Comparison of ENCODE assay signal across 9 mouse cellular contexts in the genomic region with DNA sequence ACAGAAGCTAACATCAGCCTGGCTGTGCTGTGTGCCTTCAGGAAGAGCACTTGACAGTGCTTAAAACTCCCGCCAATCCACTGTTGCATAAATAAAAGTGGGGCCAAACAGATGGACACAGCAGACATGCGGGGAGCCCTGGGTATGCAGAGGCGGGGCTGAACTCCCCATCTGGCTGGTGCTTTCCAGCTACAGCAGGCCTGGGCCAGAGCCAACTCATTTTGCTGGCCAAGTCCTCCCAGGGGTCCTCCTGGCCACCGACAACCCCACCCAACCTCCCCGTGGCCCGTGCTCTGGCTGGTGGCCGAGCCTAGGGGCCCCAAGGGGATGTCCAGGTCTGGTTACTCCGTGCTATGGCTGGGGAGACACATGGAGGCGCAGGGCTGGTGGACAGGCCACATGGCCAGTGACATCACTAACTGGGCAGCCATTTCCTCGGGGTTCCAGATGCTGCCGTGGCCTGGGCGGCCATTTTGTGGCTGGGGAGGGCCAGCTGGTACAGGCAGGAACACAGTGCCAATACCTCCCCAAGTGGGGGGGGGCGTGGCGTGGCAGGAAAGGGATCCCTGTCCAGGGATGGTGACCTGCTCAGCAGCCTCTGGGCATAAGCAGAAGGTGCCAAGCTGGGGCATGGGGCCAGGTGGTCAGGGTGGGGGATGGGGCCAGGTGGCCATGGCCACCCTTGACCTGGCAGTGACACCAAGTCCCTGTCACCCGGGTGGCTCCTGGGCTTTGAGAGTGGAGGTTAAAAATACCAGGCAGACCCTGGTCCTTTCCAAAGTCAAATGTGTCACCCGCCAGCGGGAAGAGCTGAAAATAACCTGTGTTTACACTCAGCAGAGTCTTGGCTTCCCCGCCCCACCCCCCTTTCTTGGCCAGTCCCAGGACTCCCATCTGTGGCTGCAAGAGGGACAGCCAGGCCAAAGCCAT. TPM values are rescaled to one million over a fixed set of nuclear protein-coding genes. Genes with fewer than 3 reads are reported as not detected.
DNase-seq lines count a peak whose midpoint lies in the region; ATAC-seq and TF ChIP-seq lines count a peak whose summit lies in the region.
"Had no signal": no experiment of that assay in that cellular context is flagged by ENCODE, and none has a peak within 500 bp of the region (broad histone marks: within the 10 kb centered on the region; RNA-seq: fewer than 3 reads in every experiment).

No protein-coding gene starts in this region.

- peak; percentile 87 for TF ChIP-seq EP300 in heart, postnatal 0 days (IDR thresholded peaks at IDR 0.05; ENCODE audit: low read depth)
- TF ChIP-seq EP300 in lung, postnatal 0 days (IDR thresholded peaks at IDR 0.05), result 0 out of 2 replicates have a peak, but pooled peaks have one; percentile 6

- H3K9ac ChIP-seq in heart, postnatal 0 days (replicated peaks; ENCODE audit: low read depth, low read length), result 0 out of 2 replicates have a peak overlapping the region, but pooled peaks have one; percentile 8
- H3K9ac ChIP-seq in lung, postnatal 0 days (replicated peaks; ENCODE audit: low read depth), result no peak overlapping the region

- no peaks in the 10 kb centered on the region for H3K27me3 ChIP-seq in spleen, adult 2 months (ENCODE audit: control insufficient read depth, insufficient read depth, low read length)
- no peaks in the 10 kb centered on the region for H3K27me3 ChIP-seq in heart, postnatal 0 days (ENCODE audit: control insufficient read depth, insufficient read depth, low read length)
- no peaks in the 10 kb centered on the region for H3K27me3 ChIP-seq in lung, postnatal 0 days (replicated peaks; ENCODE audit: insufficient read depth, low read length)
- H3K27me3 ChIP-seq: Patski had no signal

- H3K36me3 ChIP-seq in spleen, adult 2 months (ENCODE audit: control insufficient read depth, insufficient read depth, low read length), result peaks cover 3% of the 10 kb centered on the region; the same call in 1 of the 2 replicates
- H3K36me3 ChIP-seq in heart, postnatal 0 days (replicated peaks; ENCODE audit: control insufficient read depth, insufficient read depth, low read length), result peaks cover 15% of the 10 kb centered on the region
- H3K36me3 ChIP-seq in lung, postnatal 0 days (ENCODE audit: insufficient read depth, low read length), result no peaks in the 10 kb centered on the region

- no peak for TF ChIP-seq CTCF in spleen, adult 2 months (IDR thresholded peaks at IDR 0.05; ENCODE audit: extremely low read depth, insufficient read depth, insufficient read length, insufficient replicate concordance)
- no peak for TF ChIP-seq CTCF in embryonic fibroblast, embryonic 13.5 days (IDR thresholded peaks at IDR 0.05; ENCODE audit: borderline replicate concordance, insufficient read depth, low read length)
- TF ChIP-seq CTCF in heart, postnatal 0 days (IDR thresholded peaks at IDR 0.05; ENCODE audit: low read depth), result no peak
- TF ChIP-seq CTCF in lung, postnatal 0 days (IDR thresholded peaks at IDR 0.05), result no peak

- TF ChIP-seq POLR2A in spleen, adult 2 months (IDR thresholded peaks at IDR 0.05; ENCODE audit: low read depth, low read length), result no peak
- no peak for TF ChIP-seq POLR2A in embryonic fibroblast, embryonic 13.5 days (IDR thresholded peaks at IDR 0.05; ENCODE audit: low read depth, low read length)

- 77% methylated on average over 18 of the region's 18 CpGs for WGBS in spleen, adult 2 months
- 13% methylated on average over 18 of the region's 18 CpGs for WGBS in heart, postnatal 0 days
- 23% methylated on average over 16 of the region's 18 CpGs for WGBS in lung, postnatal 0 days

- H3K4me3 ChIP-seq in spleen, adult 2 months (ENCODE audit: extremely low read depth, insufficient read depth, insufficient read length), result no peak overlapping the region
- no peak overlapping the region for H3K4me3 ChIP-seq in embryonic fibroblast, embryonic 13.5 days (ENCODE audit: insufficient read depth, low read length)
- H3K4me3 ChIP-seq in heart, postnatal 0 days (ENCODE audit: low read depth, low read length), result no peak overlapping the region
- H3K4me3 ChIP-seq in lung, postnatal 0 days (ENCODE audit: low read depth, low read length), result no peak overlapping the region

- H3K4me1 ChIP-seq in spleen, adult 2 months (ENCODE audit: control insufficient read depth, insufficient read depth, insufficient read length), result peaks cover 23% of the 10 kb centered on the region; the same call in 1 of the 2 replicates
- peaks cover 41% of the 10 kb centered on the region for H3K4me1 ChIP-seq in embryonic fibroblast, embryonic 13.5 days (ENCODE audit: control insufficient read depth, insufficient read depth, low read length)
- H3K4me1 ChIP-seq in heart, postnatal 0 days (ENCODE audit: control insufficient read depth, insufficient read depth), result peaks cover 83% of the 10 kb centered on the region
- H3K4me1 ChIP-seq in lung, postnatal 0 days (ENCODE audit: insufficient read depth, low read depth, low read length), result peaks cover 66% of the 10 kb centered on the region

- ATAC-seq in heart, postnatal 0 days (ENCODE audit: insufficient read depth, low read depth), result peak; percentile 55
- peak; percentile 11 for ATAC-seq in lung, postnatal 0 days
- ATAC-seq: Patski had no signal

- H3K4me2 ChIP-seq in heart, postnatal 0 days (ENCODE audit: low read depth, low read length), result peak overlapping the region; percentile 33
- H3K4me2 ChIP-seq in lung, postnatal 0 days (replicated peaks; ENCODE audit: low read depth, low read length), result peak overlapping the region; percentile 33

- peak overlapping the region; percentile 43; the same call in 1 of the 2 replicates for H3K27ac ChIP-seq in spleen, adult 2 months (ENCODE audit: insufficient read depth, low read length)
- H3K27ac ChIP-seq in embryonic fibroblast, embryonic 13.5 days (ENCODE audit: insufficient read depth, low read length), result peak overlapping the region; percentile 45
- peak overlapping the region; percentile 97 for H3K27ac ChIP-seq in heart, postnatal 0 days (ENCODE audit: low read depth)
- peak overlapping the region; percentile 89 for H3K27ac ChIP-seq in lung, postnatal 0 days (ENCODE audit: low read length)

- no peak for DNase-seq in spleen, adult 2 months (ENCODE audit: low read depth in 1 of 2, low spot score in 2 of 2)
- DNase-seq in spleen, postnatal 4 days (ENCODE audit: low spot score in 2 of 2), result no peak
- DNase-seq in heart, postnatal 0 days (ENCODE audit: low spot score), result peak; percentile 84
- peak; percentile 87 to 95 for DNase-seq in kidney, postnatal 25 days
- peak; percentile 76 for DNase-seq in lung, postnatal 0 days (ENCODE audit: low spot score)
- DNase-seq in right cerebral cortex, postnatal 36 days (ENCODE audit: low spot score in 2 of 2), result peak; percentile 65
- DNase-seq in B cell, adult 2 months, result no peak

- no peaks in the 10 kb centered on the region for H3K9me3 ChIP-seq in heart, postnatal 0 days (replicated peaks; ENCODE audit: control insufficient read depth, low read length)
- H3K9me3 ChIP-seq in lung, postnatal 0 days (ENCODE audit: low read length), result no peaks in the 10 kb centered on the region

RNA-seq across cellular contexts. Expression of a gene that starts 18.9 kb away (rescaled TPM):
- polyA plus RNA-seq in spleen, adult 2 months (2012; rRNA removed), result 18.3 and 22.9 TPM in 2 replicates
- polyA plus RNA-seq in embryonic fibroblast, embryonic 13.5 days (2011; ENCODE audit: insufficient read length, low read depth, missing spikeins), result 0.58 and 2.2 TPM in 2 replicates
- total RNA-seq in heart, postnatal 0 days (2014; rRNA removed; ENCODE audit: low replicate concordance), result 6.6 and 7.8 TPM in 2 replicates
- polyA plus RNA-seq in heart, postnatal 0 days (2015; fragmentation: Nextera tagmentation; extraction: Ambion mirVana), result 3.3 and 3.8 TPM in 2 replicates
- polyA plus RNA-seq in lung, postnatal 0 days (2015; fragmentation: Nextera tagmentation; extraction: Ambion mirVana), result 3.1 and 3.6 TPM in 2 replicates

RNA-seq across cellular contexts. Expression of a gene that starts 22.9 kb away (rescaled TPM):
- polyA plus RNA-seq in spleen, adult 2 months (2012; rRNA removed), result 2.9 and 6.4 TPM in 2 replicates
- polyA plus RNA-seq in embryonic fibroblast, embryonic 13.5 days (2011; ENCODE audit: insufficient read length, low read depth, missing spikeins), result 1.1 TPM in 1 of 2 replicates, not detected in the other
- not detected in 2 replicates for total RNA-seq in heart, postnatal 0 days (2014; rRNA removed; ENCODE audit: low replicate concordance)
- 0.45 and 0.70 TPM in 2 replicates for polyA plus RNA-seq in heart, postnatal 0 days (2015; fragmentation: Nextera tagmentation; extraction: Ambion mirVana)
- polyA plus RNA-seq in lung, postnatal 0 days (2015; fragmentation: Nextera tagmentation; extraction: Ambion mirVana), result 0.20 and 0.63 TPM in 2 replicates

RNA-seq across cellular contexts. Expression of a gene that starts 27.5 kb away (rescaled TPM):
- 2.3 and 2.9 TPM in 2 replicates for polyA plus RNA-seq in spleen, adult 2 months (2012; rRNA removed)
- polyA plus RNA-seq in embryonic fibroblast, embryonic 13.5 days (2011; ENCODE audit: insufficient read length, low read depth, missing spikeins), result 1.4 TPM in 1 of 2 replicates, not detected in the other
- 0.11 TPM in 1 of 2 replicates, not detected in the other for total RNA-seq in heart, postnatal 0 days (2014; rRNA removed; ENCODE audit: low replicate concordance)
- polyA plus RNA-seq in heart, postnatal 0 days (2015; fragmentation: Nextera tagmentation; extraction: Ambion mirVana), result 0.43 and 1.1 TPM in 2 replicates
- polyA plus RNA-seq in lung, postnatal 0 days (2015; fragmentation: Nextera tagmentation; extraction: Ambion mirVana), result 2.4 and 3.0 TPM in 2 replicates

RNA-seq across cellular contexts. Expression of a gene that starts 27.5 kb away (rescaled TPM):
- polyA plus RNA-seq in spleen, adult 2 months (2012; rRNA removed), result 47.9 and 71.7 TPM in 2 replicates
- 37.7 and 50.1 TPM in 2 replicates for polyA plus RNA-seq in embryonic fibroblast, embryonic 13.5 days (2011; ENCODE audit: insufficient read length, low read depth, missing spikeins)
- total RNA-seq in heart, postnatal 0 days (2014; rRNA removed; ENCODE audit: low replicate concordance), result 123 and 139 TPM in 2 replicates
- polyA plus RNA-seq in heart, postnatal 0 days (2015; fragmentation: Nextera tagmentation; extraction: Ambion mirVana), result 75.2 and 77.6 TPM in 2 replicates
- polyA plus RNA-seq in lung, postnatal 0 days (2015; fragmentation: Nextera tagmentation; extraction: Ambion mirVana), result 49.4 and 55.2 TPM in 2 replicates

RNA-seq across cellular contexts. Expression of a gene that starts 33.4 kb away (rescaled TPM):
- 127 and 128 TPM in 2 replicates for polyA plus RNA-seq in spleen, adult 2 months (2012; rRNA removed)
- 26.4 and 26.7 TPM in 2 replicates for polyA plus RNA-seq in embryonic fibroblast, embryonic 13.5 days (2011; ENCODE audit: insufficient read length, low read depth, missing spikeins)
- total RNA-seq in heart, postnatal 0 days (2014; rRNA removed; ENCODE audit: low replicate concordance), result 47.6 and 53.9 TPM in 2 replicates
- 45.8 and 48.4 TPM in 2 replicates for polyA plus RNA-seq in heart, postnatal 0 days (2015; fragmentation: Nextera tagmentation; extraction: Ambion mirVana)
- 39.5 and 39.7 TPM in 2 replicates for polyA plus RNA-seq in lung, postnatal 0 days (2015; fragmentation: Nextera tagmentation; extraction: Ambion mirVana)

Comparison
In these comparisons a context has a peak if more than half of its experiments do, and no peak if none do; other contexts are left out.
1. DNase-seq: peak in heart, postnatal 0 days (single experiment), kidney, postnatal 25 days (2 of 2), lung, postnatal 0 days (single experiment) and right cerebral cortex, postnatal 36 days (2 of 2); none in spleen, adult 2 months (0 of 2), spleen, postnatal 4 days (0 of 2) and B cell, adult 2 months (0 of 2).
2. H3K27ac ChIP-seq: peak in every context shown above with its lines; median percentile 97 in heart, postnatal 0 days; 89 in lung, postnatal 0 days; 45 in embryonic fibroblast, embryonic 13.5 days; 43 in spleen, adult 2 months.